Mouse (Mus musculus): ENCODE results near the gene Tet3. TPM values are rescaled to one million over a fixed set of nuclear protein-coding genes. Genes with fewer than 3 reads are reported as not detected.

Gene Tet3
- polyA plus RNA-seq, 1 experiment: 36.2 TPM

GRCm38 (mm10) chr6:83411635-83412361, 47.1 kb downstream of the Tet3 start:
- no peak for DNase-seq (ENCODE audit: low read depth)
- no peak for TF ChIP-seq POLR2A (IDR thresholded peaks at IDR 0.05; ENCODE audit: borderline replicate concordance, extremely low read depth, insufficient read depth, insufficient read length, poor library complexity, severe bottlenecking)
- TF ChIP-seq CTCF (IDR thresholded peaks at IDR 0.05; ENCODE audit: borderline replicate concordance, extremely low read depth, insufficient read depth, insufficient read length): no peak

GRCm38 (mm10) chr6:83410046-83410706, 48.7 kb downstream of the Tet3 start:
- DNase-seq (ENCODE audit: low read depth): peak; percentile 75
- TF ChIP-seq POLR2A (IDR thresholded peaks at IDR 0.05; ENCODE audit: borderline replicate concordance, extremely low read depth, insufficient read depth, insufficient read length, poor library complexity, severe bottlenecking) (no peak), CTCF (IDR thresholded peaks at IDR 0.05; ENCODE audit: borderline replicate concordance, extremely low read depth, insufficient read depth, insufficient read length) (no peak)

- TF ChIP-seq CTCF (IDR thresholded peaks at IDR 0.05; ENCODE audit: borderline replicate concordance, extremely low read depth, insufficient read depth, insufficient read length) (no peak), POLR2A (IDR thresholded peaks at IDR 0.05; ENCODE audit: borderline replicate concordance, extremely low read depth, insufficient read depth, insufficient read length, poor library complexity, severe bottlenecking) (no peak)
These were observed 50.4 kb downstream of the Tet3 start for GRCm38 (mm10) chr6:83408510-83408909.

GRCm38 (mm10) chr6:83405511-83406064, 53.3 kb downstream of the Tet3 start:
- TF ChIP-seq POLR2A (IDR thresholded peaks at IDR 0.05; ENCODE audit: borderline replicate concordance, extremely low read depth, insufficient read depth, insufficient read length, poor library complexity, severe bottlenecking): no peak
- no peak for TF ChIP-seq CTCF (IDR thresholded peaks at IDR 0.05; ENCODE audit: borderline replicate concordance, extremely low read depth, insufficient read depth, insufficient read length)
- DNase-seq (ENCODE audit: low read depth): no peak

More at GRCm38 (mm10) chr6:83408510-83408909, 50.4 kb downstream of the Tet3 start:
- DNase-seq (ENCODE audit: low read depth): no peak

- DNase-seq (ENCODE audit: low read depth): no peak
- TF ChIP-seq POLR2A (IDR thresholded peaks at IDR 0.05; ENCODE audit: borderline replicate concordance, extremely low read depth, insufficient read depth, insufficient read length, poor library complexity, severe bottlenecking): no peak
- TF ChIP-seq CTCF (IDR thresholded peaks at IDR 0.05; ENCODE audit: borderline replicate concordance, extremely low read depth, insufficient read depth, insufficient read length): no peak
These were observed 54.3 kb downstream of the Tet3 start for GRCm38 (mm10) chr6:83404571-83404970.

GRCm38 (mm10) chr6:83403481-83403880, 55.4 kb downstream of the Tet3 start:
- DNase-seq (ENCODE audit: low read depth): no peak
- no peak for TF ChIP-seq POLR2A (IDR thresholded peaks at IDR 0.05; ENCODE audit: borderline replicate concordance, extremely low read depth, insufficient read depth, insufficient read length, poor library complexity, severe bottlenecking)
- no peak for TF ChIP-seq CTCF (IDR thresholded peaks at IDR 0.05; ENCODE audit: borderline replicate concordance, extremely low read depth, insufficient read depth, insufficient read length)

- no peak for TF ChIP-seq POLR2A (IDR thresholded peaks at IDR 0.05; ENCODE audit: borderline replicate concordance, extremely low read depth, insufficient read depth, insufficient read length, poor library complexity, severe bottlenecking)
- TF ChIP-seq CTCF (IDR thresholded peaks at IDR 0.05; ENCODE audit: borderline replicate concordance, extremely low read depth, insufficient read depth, insufficient read length): no peak
- no peak for DNase-seq (ENCODE audit: low read depth)
These were observed 59.1 kb downstream of the Tet3 start for GRCm38 (mm10) chr6:83399790-83400189.

GRCm38 (mm10) chr6:83397728-83398127, 61.2 kb downstream of the Tet3 start:
- no peak for DNase-seq (ENCODE audit: low read depth)
- TF ChIP-seq POLR2A (IDR thresholded peaks at IDR 0.05; ENCODE audit: borderline replicate concordance, extremely low read depth, insufficient read depth, insufficient read length, poor library complexity, severe bottlenecking): no peak
- TF ChIP-seq CTCF (IDR thresholded peaks at IDR 0.05; ENCODE audit: borderline replicate concordance, extremely low read depth, insufficient read depth, insufficient read length): no peak

- no peak for TF ChIP-seq CTCF (IDR thresholded peaks at IDR 0.05; ENCODE audit: borderline replicate concordance, extremely low read depth, insufficient read depth, insufficient read length)
- TF ChIP-seq POLR2A (IDR thresholded peaks at IDR 0.05; ENCODE audit: borderline replicate concordance, extremely low read depth, insufficient read depth, insufficient read length, poor library complexity, severe bottlenecking): no peak
- DNase-seq (ENCODE audit: low read depth): no peak
These were observed 62.2 kb downstream of the Tet3 start for GRCm38 (mm10) chr6:83396711-83397110.

GRCm38 (mm10) chr6:83395544-83396229, 63.2 kb downstream of the Tet3 start:
- TF ChIP-seq CTCF (IDR thresholded peaks at IDR 0.05; ENCODE audit: borderline replicate concordance, extremely low read depth, insufficient read depth, insufficient read length): no peak
- no peak for TF ChIP-seq POLR2A (IDR thresholded peaks at IDR 0.05; ENCODE audit: borderline replicate concordance, extremely low read depth, insufficient read depth, insufficient read length, poor library complexity, severe bottlenecking)
- no peak for DNase-seq (ENCODE audit: low read depth)

GRCm38 (mm10) chr6:83394122-83394521, 64.8 kb downstream of the Tet3 start:
- TF ChIP-seq POLR2A (IDR thresholded peaks at IDR 0.05; ENCODE audit: borderline replicate concordance, extremely low read depth, insufficient read depth, insufficient read length, poor library complexity, severe bottlenecking) (no peak), CTCF (IDR thresholded peaks at IDR 0.05; ENCODE audit: borderline replicate concordance, extremely low read depth, insufficient read depth, insufficient read length) (no peak)
- DNase-seq (ENCODE audit: low read depth): no peak
